Mouse (Mus musculus) midbrain, embryonic 11.5 days (tissue): ENCODE data around the gene Naa30. TPM values are rescaled to one million over a fixed set of nuclear protein-coding genes. Genes with fewer than 3 reads are reported as not detected.
A peak's percentile ranks its signal among the peaks of the same experiment; 100 is the strongest.

Experiments
- ATAC-seq: fragments of 200-750 bp; cut with Nextera tagmentation; 2 replicates; pipeline ENCODE4 v1.8.0; 2017; ENCODE audit warnings: moderate TSS enrichment, moderate library complexity; ENCODE audit not compliant: low FRiP score
- DNase-seq: peaks from one replicate; pipeline ENCODE4 v3.0.0; 2015; ENCODE audit warnings: low spot score; ENCODE audit errors: missing footprints
- H3K27ac ChIP-seq: fragments of 300-500 bp; sonication (generic); 2 replicates; pipeline ENCODE4 v1.5.1; 2014; ENCODE audit warnings: low read depth, low read length
- H3K27me3 ChIP-seq: fragments of 300-500 bp; sonication (generic); 2 replicates; pipeline ENCODE4 v1.6.1; 2014; ENCODE audit warnings: mild to moderate bottlenecking, low read length, moderate library complexity, mixed read lengths; ENCODE audit not compliant: control insufficient read depth, insufficient read depth
- H3K36me3 ChIP-seq: fragments of 300-500 bp; sonication (generic); 2 replicates; pipeline ENCODE4 v1.6.1; 2014; ENCODE audit warnings: mild to moderate bottlenecking, low read length, moderate library complexity, mixed read lengths; ENCODE audit not compliant: control insufficient read depth, insufficient read depth
- H3K4me1 ChIP-seq: fragments of 300-500 bp; sonication (generic); 2 replicates; pipeline ENCODE4 v1.6.1; 2014; ENCODE audit warnings: low read length; ENCODE audit not compliant: control insufficient read depth, insufficient read depth
- H3K4me2 ChIP-seq: fragments of 300-500 bp; sonication (generic); 2 replicates; pipeline ENCODE4 v1.6.1; 2014; ENCODE audit warnings: mild to moderate bottlenecking, moderate library complexity
- H3K4me3 ChIP-seq: fragments of 300-500 bp; sonication (generic); 2 replicates; pipeline ENCODE4 v1.5.1; 2014; ENCODE audit warnings: low read depth, low read length
- H3K9ac ChIP-seq: fragments of 300-500 bp; sonication (generic); 2 replicates; pipeline ENCODE4 v1.6.1; 2014; ENCODE audit warnings: low read length
- H3K9me3 ChIP-seq: fragments of 300-500 bp; sonication (generic); 2 replicates; pipeline ENCODE4 v1.6.1; 2016; ENCODE audit warnings: low read length; ENCODE audit not compliant: control insufficient read depth
- WGBS: fragments of 180-500 bp; shearing (Covaris S2); extraction: QIAGEN DNeasy Blood & Tissue Kit; methylation state at CpG from one replicate; pipeline ENCODE4 v1.1.7; 2014; 5-methylcytosine and 5-hydroxymethylcytosine counted together
- polyA plus RNA-seq: library from polyadenylated mRNA; unstranded; fragments of >200 nt; fragmentation: Nextera tagmentation; extraction: Ambion mirVana; gene quantifications from 2 replicates; pipeline ENCODE4 v1.2.1, GENCODE M21; 2014

The Naa30 gene
- polyA plus RNA-seq, 1 experiment from 2014 or later: 19.4 TPM

- no peak overlapping the region for H3K27ac ChIP-seq
- no peak for DNase-seq
- no peaks in the 10 kb centered on the region for H3K36me3 ChIP-seq
- no peak overlapping the region for H3K4me2 ChIP-seq
- H3K4me3 ChIP-seq: no peak overlapping the region
- WGBS: 62% methylated on average over 16 of the region's 16 CpGs
- no peak overlapping the region for H3K9ac ChIP-seq
- H3K4me1 ChIP-seq: peaks cover 5% of the 10 kb centered on the region; the same call in 1 of the 2 replicates
- H3K27me3 ChIP-seq: no peaks in the 10 kb centered on the region
- ATAC-seq: no peak
- H3K9me3 ChIP-seq: no peaks in the 10 kb centered on the region
Measured at GRCm38 (mm10) chr14:49158143-49158925, 13.7 kb upstream of the Naa30 start.

- no peaks in the 10 kb centered on the region for H3K36me3 ChIP-seq
- H3K27me3 ChIP-seq: no peaks in the 10 kb centered on the region
- peak overlapping the region; percentile 67 for H3K4me2 ChIP-seq
- no peak overlapping the region for H3K27ac ChIP-seq
- H3K9ac ChIP-seq: peak overlapping the region; percentile 97
- no peaks in the 10 kb centered on the region for H3K9me3 ChIP-seq
- peak; percentile 19 for ATAC-seq
- 28% methylated on average over 8 of the region's 8 CpGs for WGBS
- peak; percentile 87 for DNase-seq
- peak overlapping the region; percentile 97 for H3K4me3 ChIP-seq
- peaks cover 25% of the 10 kb centered on the region for H3K4me1 ChIP-seq
Measured at GRCm38 (mm10) chr14:49171286-49171685, 740 bp upstream of the Naa30 start.

DNA sequence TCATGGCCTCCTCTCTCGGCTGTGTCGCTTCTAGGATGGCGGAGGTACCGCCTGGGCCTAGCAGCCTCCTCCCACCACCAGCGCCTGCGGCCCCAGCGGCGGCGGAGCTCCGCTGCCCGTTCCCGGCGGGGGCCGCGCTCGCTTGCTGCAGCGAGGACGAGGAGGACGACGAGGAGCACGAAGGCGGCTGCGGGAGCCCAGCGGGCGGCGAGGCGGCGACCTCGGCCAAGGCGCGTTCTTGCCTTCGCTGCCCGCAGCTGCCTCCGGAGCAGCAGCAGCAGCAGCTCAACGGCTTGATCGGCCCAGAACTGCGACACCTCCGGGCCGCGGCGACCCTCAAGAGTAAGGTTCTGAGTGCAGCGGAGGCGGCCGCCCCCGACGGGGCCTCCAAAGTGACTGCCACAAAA is 559 bp downstream of the Naa30 start:
- H3K4me1 ChIP-seq: peaks cover 25% of the 10 kb centered on the region
- peak; percentile 93 for DNase-seq
- H3K27me3 ChIP-seq: no peaks in the 10 kb centered on the region
- no peaks in the 10 kb centered on the region for H3K36me3 ChIP-seq
- H3K4me3 ChIP-seq: peak overlapping the region; percentile 97
- H3K9me3 ChIP-seq: no peaks in the 10 kb centered on the region
- H3K9ac ChIP-seq: peak overlapping the region; percentile 97
- ATAC-seq: peak; percentile 84
- 0% methylated on average over 46 of the region's 46 CpGs for WGBS
- peak overlapping the region; percentile 78 for H3K27ac ChIP-seq
- peak overlapping the region; percentile 83 for H3K4me2 ChIP-seq

DNA sequence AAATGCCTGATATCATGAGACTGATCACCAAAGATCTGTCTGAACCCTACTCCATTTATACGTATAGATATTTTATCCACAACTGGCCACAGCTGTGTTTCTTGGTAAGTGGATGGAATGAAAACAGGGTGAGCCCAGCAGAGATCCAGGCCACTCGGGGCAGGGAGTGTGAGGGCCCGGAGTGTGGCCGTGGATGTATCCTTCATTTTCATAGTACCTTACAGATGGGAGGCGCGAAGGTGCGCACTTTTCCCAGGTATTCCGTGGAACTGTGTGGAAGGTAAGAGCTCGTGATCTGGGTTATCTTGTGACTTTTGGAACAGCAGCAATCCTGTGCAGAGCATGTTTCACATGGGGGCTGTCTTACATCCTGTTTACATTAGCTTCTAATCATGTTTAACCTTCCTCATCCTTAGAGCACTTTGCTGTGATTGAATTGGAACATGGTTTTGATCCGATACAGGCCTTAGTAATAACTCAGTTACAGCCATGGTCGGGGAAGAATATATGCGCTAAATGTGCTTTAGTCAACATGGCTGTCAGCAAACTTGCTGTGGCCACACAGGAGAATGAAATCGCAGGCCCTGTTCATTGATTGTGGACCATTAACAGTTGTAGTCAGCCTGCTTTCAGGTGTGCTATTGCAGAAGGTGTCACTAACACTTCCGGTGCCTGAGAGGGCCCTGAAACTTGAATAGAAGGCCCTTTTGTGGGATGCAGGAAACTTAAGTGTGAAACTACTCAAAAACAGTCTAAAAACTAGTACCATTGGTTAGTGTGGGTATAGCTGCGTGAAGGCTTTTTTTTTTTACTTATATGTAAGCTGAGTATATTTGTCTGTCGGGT is 1.5 kb downstream of the Naa30 start:
- Histone ChIP-seq H3K4me1 (peaks cover 25% of the 10 kb centered on the region), H3K4me2 (peak overlapping the region; percentile 83), H3K9me3 (no peaks in the 10 kb centered on the region), H3K27ac (no peak overlapping the region; the same call in 1 of the 2 replicates), H3K9ac (peak overlapping the region; percentile 97), H3K27me3 (no peaks in the 10 kb centered on the region), H3K36me3 (no peaks in the 10 kb centered on the region), H3K4me3 (peak overlapping the region; percentile 97)
- 57% methylated on average over 16 of the region's 16 CpGs for WGBS
- DNase-seq (peak; percentile 85), ATAC-seq (0 out of 2 replicates have a peak, but pooled peaks have one; percentile 6)

GRCm38 (mm10) chr14:49179736-49180135 is 7.7 kb downstream of the Naa30 start:
- Histone ChIP-seq H3K4me1 (peaks cover 3% of the 10 kb centered on the region), H3K9ac (no peak overlapping the region), H3K27me3 (no peaks in the 10 kb centered on the region), H3K9me3 (no peaks in the 10 kb centered on the region), H3K4me2 (no peak overlapping the region), H3K4me3 (no peak overlapping the region), H3K27ac (no peak overlapping the region), H3K36me3 (0 out of 2 replicates have a peak, but pooled peaks cover 2% of the 10 kb centered on the region)
- DNase-seq: peak; percentile 57
- no peak for ATAC-seq
- 84% methylated on average over 3 of the region's 3 CpGs for WGBS

DNA sequence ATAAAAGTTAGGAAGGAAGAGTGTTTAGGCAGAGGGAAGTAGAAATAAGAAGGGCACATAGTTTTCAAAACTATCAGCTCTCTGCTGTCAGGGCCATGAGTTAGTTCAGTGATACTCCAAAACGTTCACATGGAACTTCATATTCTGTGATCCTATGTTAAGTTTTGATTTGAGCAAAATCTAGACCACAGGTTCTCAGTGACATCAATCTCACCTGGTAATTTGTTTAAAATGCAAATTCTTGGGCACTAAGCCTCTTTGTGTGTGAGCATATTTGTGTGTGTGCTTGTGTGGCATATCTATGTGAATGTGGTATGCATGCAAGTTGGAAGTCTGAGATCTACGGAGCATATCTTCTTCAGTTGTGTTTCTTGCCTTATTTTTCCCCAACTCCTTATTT is 14.2 kb downstream of the Naa30 start:
- Histone ChIP-seq H3K4me1 (no peaks in the 10 kb centered on the region), H3K4me2 (no peak overlapping the region), H3K4me3 (no peak overlapping the region), H3K36me3 (0 out of 2 replicates have a peak, but pooled peaks cover 5% of the 10 kb centered on the region), H3K27ac (no peak overlapping the region), H3K9ac (no peak overlapping the region), H3K27me3 (no peaks in the 10 kb centered on the region), H3K9me3 (no peaks in the 10 kb centered on the region)
- ATAC-seq: no peak
- WGBS: 98% methylated on average over 2 of the region's 2 CpGs
- no peak for DNase-seq

- Histone ChIP-seq H3K27ac (no peak overlapping the region), H3K4me2 (no peak overlapping the region), H3K9me3 (no peaks in the 10 kb centered on the region), H3K9ac (no peak overlapping the region), H3K4me3 (no peak overlapping the region), H3K36me3 (no peaks in the 10 kb centered on the region), H3K27me3 (no peaks in the 10 kb centered on the region), H3K4me1 (no peaks in the 10 kb centered on the region)
- no peak for ATAC-seq
- WGBS: 89% methylated on average over 2 of the region's 2 CpGs
- DNase-seq: peak; percentile 74
Measured at GRCm38 (mm10) chr14:49197031-49197527, 25.1 kb downstream of the Naa30 start.

DNA sequence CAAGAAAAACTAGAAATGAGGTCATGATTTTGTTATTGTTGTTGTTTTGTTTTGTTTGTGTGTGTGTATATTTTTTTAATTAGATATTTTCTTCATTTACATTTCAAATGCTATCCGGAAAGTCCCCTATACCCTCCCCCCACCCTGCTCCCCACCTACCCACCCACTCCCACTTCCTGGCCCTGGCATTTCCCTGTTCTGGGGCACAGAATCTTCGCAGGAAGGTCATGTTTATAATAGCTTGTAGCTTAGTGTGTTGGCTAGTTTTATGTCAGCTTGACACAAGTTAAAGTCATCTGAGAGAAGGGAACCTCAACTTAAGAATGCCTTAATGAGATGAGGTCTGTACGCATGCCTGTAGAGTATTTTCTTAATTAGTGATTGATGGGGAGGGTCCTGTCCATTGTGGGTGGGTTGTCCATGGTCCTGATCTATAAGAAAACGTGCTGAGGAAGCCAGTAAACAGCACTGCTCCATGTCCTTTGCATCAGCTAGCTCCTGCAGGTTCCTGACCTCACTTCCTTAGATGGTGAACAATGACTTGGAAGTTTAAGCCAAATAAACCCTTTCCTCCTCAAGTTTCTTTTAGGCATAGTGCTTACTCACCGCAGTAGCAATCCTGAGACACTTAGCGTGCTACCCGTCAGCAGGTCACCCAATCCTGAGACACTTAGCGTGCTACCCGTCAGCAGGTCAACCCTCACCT is 29.2 kb downstream of the Naa30 start:
- no peak for DNase-seq
- Histone ChIP-seq H3K4me1 (no peaks in the 10 kb centered on the region), H3K4me2 (no peak overlapping the region), H3K27me3 (no peaks in the 10 kb centered on the region), H3K9me3 (no peaks in the 10 kb centered on the region), H3K36me3 (no peaks in the 10 kb centered on the region), H3K9ac (no peak overlapping the region), H3K4me3 (no peak overlapping the region), H3K27ac (no peak overlapping the region)
- no peak for ATAC-seq
- 79% methylated on average over 9 of the region's 9 CpGs for WGBS
